Mouse (Mus musculus) monocyte, adult 5-6 weeks (primary cell): Measurements from ENCODE around the gene Setd2. TPM values are rescaled to one million over a fixed set of nuclear protein-coding genes. Genes with fewer than 3 reads are reported as not detected.
A peak's percentile ranks its signal among the peaks of the same experiment; 100 is the strongest.

Experiments used
- ATAC-seq: fragments of 153-309, 156-312 bp; replicated peaks from 2 replicates; pipeline ENCODE4 v1.8.0; 2017; ENCODE audit warnings: mild to moderate bottlenecking; ENCODE audit not compliant: low TSS enrichment, insufficient number of reproducible peaks, severe bottlenecking, poor library complexity, low FRiP score
- total RNA-seq: library from RNA; stranded (forward); fragments of 200-1000, 200-491, 200-594 nt; gene quantifications from 3 replicates; pipeline ENCODE4 v1.2.3, GENCODE M21; 2017

The Setd2 gene
- total RNA-seq, 1 experiment from 2014 or later, result 266 TPM

DNA sequence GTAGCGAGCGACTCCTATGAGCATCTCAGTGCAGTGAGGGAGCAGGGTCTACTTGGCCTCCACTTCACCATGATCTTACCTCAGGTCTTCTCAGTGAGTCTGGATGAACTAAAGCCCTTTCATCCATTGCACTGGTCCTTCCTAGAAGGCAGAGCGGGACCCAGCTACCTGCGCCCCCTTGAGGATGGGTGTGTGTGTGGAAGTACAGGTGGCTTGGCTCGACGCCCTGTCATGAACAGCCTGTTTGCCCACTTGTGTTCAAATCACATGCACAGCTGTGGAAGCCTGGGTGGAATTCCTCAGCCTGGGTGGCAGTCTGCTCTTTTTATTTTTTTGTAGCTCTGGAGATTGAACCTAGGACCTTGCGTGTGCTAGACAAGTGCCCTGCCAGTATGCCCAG, 87.8 kb downstream of the Setd2 start:
- ATAC-seq, result no peak

DNA sequence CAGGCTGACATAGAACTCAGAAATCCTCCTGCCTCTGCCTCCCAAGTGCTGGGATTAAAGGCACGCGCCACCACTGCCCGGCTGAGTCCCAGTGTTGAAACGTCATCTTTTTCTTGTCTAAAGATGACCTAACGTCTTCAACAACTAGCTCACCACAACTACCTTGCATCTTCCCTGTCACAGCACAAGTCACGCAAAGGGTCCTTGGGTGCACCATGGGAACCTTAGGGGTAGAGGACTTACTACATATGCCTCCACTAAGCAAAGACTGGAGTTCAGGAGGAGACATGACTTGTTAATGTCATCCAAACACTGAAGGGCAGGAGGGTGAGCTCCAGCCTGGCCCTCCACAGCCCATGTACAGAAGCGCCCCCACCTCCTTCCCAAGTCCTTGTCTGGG, 88.3 kb downstream of the Setd2 start:
- ATAC-seq, result no peak

DNA sequence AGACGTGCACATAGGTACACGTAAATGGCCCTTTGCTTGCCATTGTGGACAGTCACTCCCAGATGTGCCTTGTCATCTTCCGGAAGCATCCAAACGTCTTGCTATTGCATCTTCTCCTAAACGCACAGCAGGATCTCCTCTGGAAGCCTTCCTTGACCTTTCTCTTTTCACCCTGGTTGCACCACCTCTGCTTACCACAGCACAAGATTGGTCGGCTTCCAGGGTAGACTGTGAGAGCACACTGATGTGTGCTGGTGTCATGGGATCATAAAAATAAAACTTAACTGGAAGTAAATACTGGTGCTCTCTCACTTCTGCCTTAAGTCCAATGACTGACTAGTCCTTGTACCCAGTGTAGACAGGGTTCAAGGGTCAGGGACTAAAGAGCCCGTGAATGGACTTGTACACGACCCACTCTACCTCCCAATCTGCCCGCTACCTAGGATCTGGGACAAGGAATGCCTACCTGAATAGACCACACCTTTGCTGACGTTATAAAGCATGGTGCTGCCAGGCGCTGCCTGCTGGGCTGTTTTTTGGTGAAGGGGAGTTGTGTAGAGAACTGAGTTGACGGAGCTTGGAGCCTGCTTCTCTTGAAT, 90.3 kb downstream of the Setd2 start:
- ATAC-seq, result no peak

DNA sequence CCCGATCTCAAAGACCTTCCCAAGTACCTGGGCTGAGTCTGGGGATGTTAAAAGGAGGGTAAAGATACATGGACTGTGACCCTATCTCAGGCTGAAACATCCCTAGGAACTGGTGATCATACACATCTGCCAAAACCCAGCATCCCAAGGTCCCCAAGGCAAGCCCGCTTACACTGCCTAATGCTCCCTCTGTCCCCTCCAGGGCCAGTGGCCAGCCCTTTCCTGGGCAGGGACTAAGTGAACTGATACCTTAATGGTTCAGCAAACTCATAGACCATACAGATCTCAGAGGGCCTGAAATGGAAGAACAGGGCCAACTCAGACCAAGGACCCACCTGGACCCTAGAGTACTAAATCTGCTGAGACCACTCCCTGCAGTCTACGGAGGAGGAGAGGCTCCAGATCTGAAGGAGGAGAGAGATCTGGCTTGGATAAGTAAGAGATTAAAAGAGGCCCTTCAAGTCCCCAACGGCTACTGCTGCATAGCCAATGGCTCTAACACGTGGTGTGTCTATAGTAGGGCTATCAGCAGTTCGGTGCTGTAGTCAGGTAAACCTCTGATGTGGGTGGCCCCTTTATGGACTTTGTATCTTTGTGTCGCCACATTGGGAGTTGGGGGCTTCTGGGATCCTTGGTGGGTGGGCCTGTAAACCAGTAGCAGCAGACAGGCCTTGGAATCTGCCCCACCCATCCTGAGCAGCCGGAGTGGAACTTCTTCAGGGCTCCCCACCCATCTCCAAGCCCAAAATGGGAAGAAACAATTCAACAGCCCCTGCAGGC, 91.2 kb downstream of the Setd2 start:
- ATAC-seq, result no peak

DNA sequence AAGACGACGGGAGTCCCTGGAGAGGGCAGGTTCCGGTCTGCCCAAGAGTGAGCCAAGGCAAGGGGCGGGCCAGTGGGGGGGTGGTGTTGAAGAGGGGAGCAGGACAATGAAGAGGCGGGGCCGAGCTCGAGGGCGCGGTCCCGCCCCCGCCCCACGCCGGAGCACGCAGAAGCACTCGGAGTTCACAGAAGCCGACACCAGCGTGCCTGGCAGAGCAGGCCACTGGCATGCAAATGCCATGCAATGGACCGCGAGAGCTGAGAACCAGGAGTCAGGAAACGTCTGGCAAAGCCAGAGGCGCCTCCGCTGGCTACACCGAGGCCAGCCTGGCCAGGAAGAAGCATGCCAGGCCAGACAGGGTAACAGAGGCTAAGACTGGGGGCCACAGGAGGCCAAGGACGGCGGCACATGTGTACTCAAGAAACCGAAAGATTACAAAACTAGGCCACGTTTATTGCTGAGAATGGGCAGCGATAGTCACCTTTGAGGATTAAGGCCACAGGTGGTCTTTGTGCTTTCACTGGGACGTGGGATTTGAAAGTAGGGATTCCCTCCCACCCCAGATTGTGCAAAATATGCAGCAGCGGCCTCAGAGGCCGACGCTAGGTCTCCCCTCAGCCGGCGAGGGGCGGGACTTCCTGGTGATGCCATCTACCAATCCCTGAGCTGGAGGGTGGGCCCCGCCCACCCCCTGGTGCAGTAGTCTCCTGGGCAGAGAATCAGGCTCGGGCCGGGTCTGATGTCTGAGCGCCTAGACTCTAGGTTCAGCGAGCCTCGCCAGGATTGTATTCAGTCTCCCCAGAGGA, 92.2 kb downstream of the Setd2 start, which contains the start of gene Nradd:
Nradd (minus strand) TSS at position 92 of the 806 bp plus-strand sequence.
- no peak for ATAC-seq

DNA sequence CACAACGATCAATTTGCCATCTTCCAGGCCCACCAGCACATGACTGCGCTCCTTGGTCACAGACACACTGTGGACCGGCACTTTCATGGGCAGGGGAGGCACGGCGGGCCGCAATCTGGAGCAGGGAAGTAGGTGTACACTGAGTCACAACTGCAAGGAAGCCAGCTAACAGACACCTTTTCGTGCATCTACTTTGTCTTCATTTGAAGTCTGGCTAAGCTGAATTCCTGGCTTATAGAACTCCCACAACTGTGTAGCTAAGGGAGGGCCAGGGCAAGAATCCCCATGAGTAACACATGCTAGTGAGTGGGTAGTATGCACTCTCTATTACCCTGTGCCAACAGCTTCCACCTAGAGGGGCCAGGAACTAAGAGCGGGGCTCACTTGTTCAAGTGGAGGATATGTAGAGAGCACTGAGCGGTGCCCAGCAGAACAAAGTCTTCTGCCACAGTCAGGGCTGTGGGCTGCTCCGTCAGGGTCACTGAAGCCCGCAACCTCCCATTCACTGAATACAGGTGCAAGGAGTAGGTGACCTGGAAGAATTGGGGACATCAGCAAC, 93.0 kb downstream of the Setd2 start:
- ATAC-seq, result no peak

DNA sequence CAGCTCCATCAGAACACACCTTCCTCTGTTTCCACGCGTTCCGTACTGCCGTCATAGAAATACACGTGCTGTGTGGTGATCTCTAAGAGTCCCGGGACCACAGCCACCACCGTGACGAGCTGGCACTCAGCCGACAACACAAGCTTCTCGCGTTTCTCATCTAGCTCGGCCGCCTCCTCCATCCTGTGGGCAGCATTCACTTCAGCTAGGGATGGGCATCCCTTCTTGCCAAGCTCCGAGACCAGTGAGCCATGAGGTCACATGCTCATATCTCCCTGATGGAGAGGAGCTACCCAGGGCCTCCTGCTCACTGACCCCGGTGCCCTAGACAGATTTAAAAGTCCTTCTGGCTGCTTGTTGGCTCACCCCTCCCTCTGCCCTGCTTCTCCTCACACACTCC, 97.8 kb downstream of the Setd2 start:
- no peak for ATAC-seq

DNA sequence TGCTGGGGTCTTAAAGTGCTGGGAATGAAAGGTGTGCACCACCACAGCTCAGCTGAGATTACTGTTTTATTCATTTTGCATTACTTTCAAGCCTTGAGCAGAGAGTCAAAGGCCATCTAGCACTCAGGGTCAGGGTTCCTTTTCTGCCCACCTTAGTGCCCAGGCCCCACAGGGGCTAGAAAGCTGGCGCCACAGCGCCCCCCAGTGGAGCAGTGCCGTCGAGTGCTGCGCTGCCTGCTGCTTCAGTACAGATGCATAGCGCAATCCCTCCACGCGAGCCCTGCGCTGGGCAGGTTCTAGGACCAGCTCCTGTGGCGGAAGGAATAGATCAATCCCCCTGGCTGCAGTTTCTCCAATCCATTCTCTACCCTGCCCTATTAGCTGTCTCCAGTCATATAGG, 98.8 kb downstream of the Setd2 start:
- no peak for ATAC-seq

DNA sequence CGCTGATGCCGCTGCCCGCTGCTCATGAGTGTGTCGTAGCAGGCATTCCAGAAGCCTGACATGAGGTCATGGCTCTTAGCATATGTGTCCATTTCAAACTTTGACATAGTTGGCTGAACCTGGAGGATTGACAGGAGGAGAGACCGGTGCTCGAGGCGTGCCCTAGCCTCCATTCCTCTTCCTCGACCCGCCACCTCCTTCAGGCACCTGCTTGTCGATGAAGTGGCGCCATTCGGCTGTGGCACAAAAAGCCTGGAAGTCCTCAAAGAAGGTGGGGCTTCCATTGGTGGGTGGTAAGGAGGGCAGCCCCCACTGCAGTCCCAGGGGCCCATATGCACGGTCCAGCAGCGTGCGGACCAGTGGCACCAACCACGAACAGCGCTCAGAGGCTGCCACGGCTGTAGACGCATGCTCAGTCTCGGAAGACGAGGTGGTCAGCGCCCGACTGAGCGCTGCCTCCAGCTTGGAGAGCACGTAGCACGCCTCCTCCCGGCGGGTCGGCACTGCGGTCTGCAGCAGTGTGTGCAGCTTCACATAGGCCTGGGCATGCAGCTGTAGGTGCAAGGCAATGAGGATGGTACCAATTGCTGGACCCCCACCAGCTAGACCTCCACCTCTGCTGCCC, 99.4 kb downstream of the Setd2 start:
- ATAC-seq, result no peak

DNA sequence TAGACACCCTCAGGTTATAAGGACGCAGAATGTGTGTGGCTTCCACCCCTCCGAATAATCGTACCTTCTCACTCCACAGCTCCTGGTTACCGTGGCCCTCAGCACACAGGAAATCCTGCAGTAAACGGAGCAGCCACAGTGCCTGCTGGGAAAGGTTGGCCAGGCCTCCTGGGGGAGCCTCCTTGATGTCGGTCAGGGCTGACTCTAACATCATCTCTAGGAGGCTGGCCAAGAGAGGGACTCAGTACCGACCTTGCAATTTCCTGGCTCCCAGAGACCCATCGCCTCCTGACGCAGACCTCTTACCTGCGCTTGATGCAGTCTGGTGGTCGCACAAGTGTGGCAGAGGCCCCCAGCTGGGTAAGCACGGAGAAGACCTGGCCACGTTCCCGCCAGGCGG, 100.3 kb downstream of the Setd2 start:
- ATAC-seq, result no peak

DNA sequence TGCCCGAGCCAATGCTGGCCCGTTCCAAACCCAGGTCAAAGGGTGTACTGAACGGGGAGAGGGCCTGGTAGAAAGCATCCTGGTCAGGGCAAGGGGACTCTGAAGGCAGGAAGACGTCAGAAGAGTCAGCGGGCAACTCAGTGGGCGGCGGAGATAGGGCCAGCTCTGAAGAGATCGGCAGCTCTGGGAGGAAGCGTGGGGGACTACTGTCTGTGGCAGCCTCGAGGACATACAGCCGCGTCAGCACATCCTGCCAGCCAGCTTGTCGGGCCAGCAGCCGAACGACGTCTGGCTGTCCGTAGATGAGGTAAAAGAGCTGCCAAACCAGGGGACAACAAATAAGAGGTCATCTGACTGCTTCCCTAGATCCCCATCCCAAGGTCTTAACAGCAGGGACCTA, 101.5 kb downstream of the Setd2 start:
- ATAC-seq, result no peak

DNA sequence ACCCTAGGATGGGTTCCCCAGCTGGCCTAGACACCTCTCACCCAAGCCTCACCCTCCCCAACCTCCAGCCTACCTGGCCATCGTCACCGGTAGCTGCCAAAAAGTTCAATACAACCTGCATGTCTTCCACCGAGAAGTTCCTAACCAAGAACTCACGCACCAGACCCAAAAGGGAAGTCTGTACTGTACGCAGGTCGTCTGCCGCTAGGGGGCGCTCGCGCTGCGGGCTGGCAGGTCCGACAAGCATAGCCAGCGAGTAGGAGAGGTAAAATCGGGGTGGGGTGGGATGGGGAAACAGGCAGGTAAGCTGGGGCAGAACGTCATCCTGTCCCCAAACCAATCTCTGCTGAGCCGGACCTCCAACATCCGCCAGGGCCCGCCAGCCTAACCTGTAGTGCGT, 102.8 kb downstream of the Setd2 start:
- peak; percentile 34 for ATAC-seq

DNA sequence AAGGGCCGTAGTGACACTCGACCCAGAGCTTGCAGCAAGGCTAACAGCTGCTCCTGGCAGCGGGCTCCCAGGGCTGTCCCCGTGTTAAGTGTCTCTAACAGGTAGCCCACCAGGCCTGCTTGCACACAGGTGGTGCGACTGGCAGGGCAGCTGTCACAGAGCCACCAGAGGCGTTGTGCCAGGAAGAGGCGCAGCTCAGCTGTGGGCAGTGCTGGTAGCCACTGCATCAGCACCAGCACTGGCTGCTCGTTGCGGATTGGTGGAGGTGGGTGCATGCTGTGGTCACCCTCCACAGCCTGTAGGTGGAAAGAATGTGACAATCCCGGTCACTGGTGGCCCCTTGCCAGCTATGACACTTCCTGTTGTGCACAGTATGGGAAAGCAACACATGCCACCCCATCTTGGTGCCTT, 106.2 kb downstream of the Setd2 start:
- no peak for ATAC-seq

DNA sequence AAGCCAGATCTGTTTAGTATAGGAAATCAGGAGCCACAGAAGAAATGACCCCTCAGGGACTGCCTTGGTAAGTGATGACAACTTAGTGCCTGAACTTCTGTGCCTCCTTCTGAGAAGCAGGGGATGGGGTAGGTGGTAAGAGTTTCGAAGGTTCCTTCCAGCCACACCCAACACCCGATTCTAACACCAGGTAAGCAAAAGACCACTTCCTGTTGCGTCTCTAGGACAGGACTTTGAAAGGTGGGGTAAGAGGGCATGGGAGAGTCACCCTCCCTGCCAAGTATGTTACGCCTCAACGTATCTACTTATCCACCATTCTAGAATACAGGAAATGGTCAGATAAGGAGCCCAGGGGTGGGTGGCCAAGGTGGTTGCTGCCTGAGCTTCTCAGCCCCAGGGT, 108.6 kb downstream of the Setd2 start:
- no peak for ATAC-seq

DNA sequence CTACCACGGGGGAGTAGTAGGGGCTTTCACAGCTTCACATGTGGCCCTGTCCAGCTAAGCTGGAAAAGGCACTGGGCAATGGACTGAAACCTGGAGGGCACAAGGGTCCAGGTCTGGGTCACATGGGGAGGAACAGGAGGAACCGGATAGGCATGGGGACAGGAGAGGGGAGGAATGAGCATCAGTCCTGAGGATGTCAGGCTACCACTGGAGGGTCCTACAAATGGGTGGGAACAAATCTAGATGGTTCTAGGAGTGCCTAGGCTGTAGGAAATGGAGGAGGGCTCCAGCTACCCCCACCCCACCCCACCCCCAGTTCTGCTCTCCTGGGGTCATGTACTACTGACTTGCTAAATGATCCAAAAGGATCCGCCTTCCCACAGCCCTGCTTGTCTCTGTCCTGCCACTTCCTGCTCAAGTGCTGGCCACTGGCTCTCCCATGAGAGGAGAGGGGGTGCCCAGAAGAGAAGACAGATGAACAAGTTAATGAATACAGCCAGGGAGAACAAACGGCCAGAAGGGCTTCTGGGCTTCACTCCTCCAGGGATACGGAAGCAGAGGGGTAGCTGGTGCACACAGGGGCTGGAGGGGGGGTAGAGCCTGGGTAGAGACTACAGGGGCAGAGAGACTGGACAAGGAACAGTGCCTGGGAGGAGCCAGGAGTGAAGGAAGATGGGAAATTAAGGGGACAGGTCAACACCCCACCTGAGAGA, 110.6 kb downstream of the Setd2 start:
- ATAC-seq, result no peak

DNA sequence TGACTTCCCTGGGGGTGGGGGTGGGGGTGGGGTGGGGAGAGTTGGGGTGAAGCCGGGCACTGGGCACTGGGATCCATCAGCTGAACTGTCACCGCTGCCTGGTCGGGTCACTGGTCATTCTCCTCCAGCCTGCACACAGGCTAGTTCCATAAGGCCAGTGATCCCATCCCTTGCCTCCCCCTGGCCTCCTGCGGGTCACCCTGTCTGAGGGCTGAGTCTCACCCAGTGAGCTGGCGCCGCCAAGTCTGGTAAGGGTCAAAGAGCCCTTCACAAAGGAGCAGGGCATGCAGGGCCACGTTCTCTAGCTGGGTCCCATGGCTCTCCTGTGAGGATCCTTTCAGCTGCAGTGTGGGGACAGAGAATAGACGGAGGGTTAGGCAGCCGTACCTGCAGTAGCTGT, 111.4 kb downstream of the Setd2 start:
- no peak for ATAC-seq

DNA sequence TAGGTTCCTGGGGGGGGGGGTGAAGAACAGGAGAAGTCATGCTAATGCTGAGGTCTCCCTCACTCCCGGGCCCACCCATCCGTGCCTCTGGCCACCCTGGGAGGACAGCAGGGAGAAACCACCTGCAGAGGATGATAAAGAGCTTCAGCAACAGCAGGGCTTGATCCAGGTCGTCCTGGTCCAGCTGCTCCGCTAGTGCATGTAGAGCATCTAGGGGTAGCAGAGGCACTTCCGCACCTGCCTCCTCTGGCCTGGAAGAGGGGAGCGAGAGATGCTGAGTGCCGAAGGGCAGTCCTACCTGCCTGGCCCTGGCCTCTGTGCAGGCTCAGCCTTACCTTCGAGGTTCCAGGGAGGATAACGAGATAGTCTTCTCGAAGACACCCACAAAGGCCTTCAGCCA, 111.9 kb downstream of the Setd2 start:
- ATAC-seq, result no peak

DNA sequence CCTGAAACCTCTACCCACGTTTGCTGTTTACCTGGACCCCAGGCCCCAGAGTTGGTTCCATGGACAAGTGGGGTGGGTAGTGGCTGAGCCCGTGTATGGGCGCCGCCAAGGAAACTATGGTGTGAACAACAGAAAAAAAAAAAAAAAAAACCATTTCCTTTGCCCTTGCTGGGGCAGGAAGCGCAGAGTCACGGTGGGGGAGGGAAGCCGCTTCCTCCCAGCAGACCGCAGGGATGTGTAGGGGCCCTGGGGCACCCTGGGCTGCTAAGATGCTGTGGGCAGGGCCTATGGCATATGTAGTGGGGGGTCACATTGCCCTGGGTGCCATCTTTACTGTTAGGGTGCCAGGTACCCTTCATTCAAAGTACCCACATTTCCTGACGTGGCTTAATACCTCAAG, 112.8 kb downstream of the Setd2 start:
- ATAC-seq, result peak; percentile 77
